Mouse (Mus musculus) kidney, adult 8-10 months (tissue): ENCODE data around the gene Iqca.

ENCODE experiments used
- DNase-seq, 2 experiments: peaks; one replicate each; pipeline ENCODE4 v3.0.0; 2022

Iqca gene

GRCm38 (mm10) chr1:90051347-90051746 lies 101.9 kb downstream of the Iqca start:
- DNase-seq, result peak; percentile 15 to 37

GRCm38 (mm10) chr1:90050046-90050739 lies 103.0 kb downstream of the Iqca start:
- DNase-seq, result no peak

- no peak for DNase-seq
Measured at GRCm38 (mm10) chr1:90028305-90028704, 124.9 kb downstream of the Iqca start.

- DNase-seq, result peak in 1 of 2 experiments; percentile 7
Measured at GRCm38 (mm10) chr1:90026945-90027344, 126.3 kb downstream of the Iqca start.

GRCm38 (mm10) chr1:90020336-90020735 lies 132.9 kb downstream of the Iqca start:
- DNase-seq, result no peak

GRCm38 (mm10) chr1:90018071-90018470 lies 135.1 kb downstream of the Iqca start:
- no peak for DNase-seq

GRCm38 (mm10) chr1:90014446-90014845 lies 138.8 kb downstream of the Iqca start, which contains the start of gene Asb18:
Gene Asb18 (minus strand): TSS chr1:90014666.
- DNase-seq, result no peak

GRCm38 (mm10) chr1:90013273-90013672 lies 139.9 kb downstream of the Iqca start:
- no peak for DNase-seq

GRCm38 (mm10) chr1:90012850-90013249 lies 140.4 kb downstream of the Iqca start:
- no peak for DNase-seq

GRCm38 (mm10) chr1:90012168-90012567 lies 141.0 kb downstream of the Iqca start:
- no peak for DNase-seq

- no peak for DNase-seq
Measured at GRCm38 (mm10) chr1:90010077-90010476, 143.1 kb downstream of the Iqca start.

- DNase-seq, result no peak
Measured at GRCm38 (mm10) chr1:90009188-90009587, 144.0 kb downstream of the Iqca start.

GRCm38 (mm10) chr1:90006666-90007065 lies 146.5 kb downstream of the Iqca start:
- no peak for DNase-seq

GRCm38 (mm10) chr1:90000981-90001380 lies 152.2 kb downstream of the Iqca start:
- no peak for DNase-seq

GRCm38 (mm10) chr1:89999858-90000257 lies 153.3 kb downstream of the Iqca start:
- DNase-seq, result no peak

- no peak for DNase-seq
Measured at GRCm38 (mm10) chr1:89998696-89999095, 154.5 kb downstream of the Iqca start.

- DNase-seq, result no peak
Measured at GRCm38 (mm10) chr1:89998076-89998475, 155.1 kb downstream of the Iqca start.

GRCm38 (mm10) chr1:89992256-89992655 lies 160.9 kb downstream of the Iqca start:
- no peak for DNase-seq
